Mouse (Mus musculus): ENCODE measurements at regions not wholly inside any gene's neighbourhood (a gene's known extent, or its start where the extent isn't known, plus 50 kb on each side); places are given as distances from the start of the nearest gene placed in this dataset.

- no peak for DNase-seq
Observed at GRCm38 (mm10) chr11:8148485-8148825, 515.9 kb downstream of the Tns3 start.

DNA sequence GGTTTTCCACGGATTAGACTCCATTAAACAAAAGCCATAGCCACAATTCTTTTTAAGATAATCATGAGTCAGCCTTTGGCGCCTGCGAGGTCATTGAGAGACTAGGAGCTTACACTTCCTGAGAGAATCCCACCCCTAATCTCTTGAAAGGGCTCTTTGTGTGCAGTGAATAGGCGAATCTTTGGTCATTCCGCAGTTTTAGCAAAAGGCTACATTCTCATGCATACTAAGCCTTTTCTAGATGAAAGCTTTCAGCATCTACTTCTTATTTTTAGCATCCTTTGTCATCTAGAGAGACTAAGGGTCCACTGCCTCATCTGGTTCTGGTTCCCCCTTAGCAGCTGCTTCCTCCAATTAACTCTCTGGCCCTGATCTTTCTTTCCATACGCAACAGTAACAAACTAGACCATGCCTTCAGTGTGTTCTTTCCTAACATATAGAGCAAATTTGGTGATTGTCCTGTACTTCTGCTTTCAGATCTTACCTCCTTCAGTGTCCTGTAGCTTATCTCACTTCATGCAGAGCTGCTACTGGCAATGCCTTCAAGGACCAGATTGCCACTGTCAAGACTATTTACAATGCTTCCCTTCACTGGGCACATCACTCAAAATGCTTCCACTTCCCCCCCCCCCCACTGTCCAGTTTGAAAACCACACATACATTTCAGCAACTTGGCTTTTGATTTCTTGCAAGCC, 516.4 kb downstream of the Tns3 start:
- DNase-seq, result no peak

DNA sequence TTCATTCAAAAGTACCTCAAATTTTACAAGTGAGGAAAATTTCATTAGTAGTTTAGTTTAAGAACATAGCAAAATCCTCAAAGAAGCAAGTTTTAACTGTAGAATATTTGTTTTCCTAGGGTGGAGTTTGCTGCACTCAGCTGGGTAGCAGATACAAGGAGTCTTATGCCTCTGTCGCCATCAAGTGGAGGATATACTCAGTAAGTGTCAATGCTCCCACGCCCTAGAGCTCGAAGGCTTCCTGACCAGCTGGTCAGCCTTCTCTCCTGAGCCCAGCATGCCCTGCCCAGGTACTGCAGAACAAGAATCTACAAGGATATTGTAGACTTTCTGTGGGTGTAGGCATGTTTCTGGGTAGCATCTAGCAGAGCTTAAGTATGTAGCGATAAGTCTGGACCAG, 527.0 kb downstream of the Tns3 start:
- DNase-seq, result no peak

GRCm38 (mm10) chr11:8136666-8137065, 527.7 kb downstream of the Tns3 start:
- DNase-seq, result no peak

DNA sequence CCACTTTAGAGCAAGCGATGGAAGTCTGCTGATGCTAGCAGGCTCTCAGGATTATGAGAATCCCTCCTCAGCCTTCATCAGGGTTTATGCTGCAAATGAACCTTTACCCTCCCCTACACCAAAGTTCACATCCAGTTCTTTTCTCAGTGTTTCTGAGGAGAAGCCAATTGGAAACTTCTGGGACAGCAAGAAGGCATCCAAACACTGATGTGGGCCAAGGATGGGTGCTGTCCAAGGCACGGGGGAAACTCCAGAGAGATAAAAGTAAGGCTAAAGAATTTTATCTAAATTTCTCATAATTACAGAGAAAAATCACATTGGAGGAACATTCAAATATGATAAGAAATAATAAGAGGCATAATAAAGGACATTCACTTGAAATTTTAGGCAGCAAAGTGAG, 555.0 kb downstream of the Tns3 start:
- no peak for DNase-seq

GRCm38 (mm10) chr11:8101091-8101490, 563.2 kb downstream of the Tns3 start:
- no peak for DNase-seq

GRCm38 (mm10) chr11:8084328-8084727, 580.0 kb downstream of the Tns3 start:
- DNase-seq, result no peak

- DNase-seq, result no peak
Observed at GRCm38 (mm10) chr11:8082811-8083210, 581.5 kb downstream of the Tns3 start.

DNA sequence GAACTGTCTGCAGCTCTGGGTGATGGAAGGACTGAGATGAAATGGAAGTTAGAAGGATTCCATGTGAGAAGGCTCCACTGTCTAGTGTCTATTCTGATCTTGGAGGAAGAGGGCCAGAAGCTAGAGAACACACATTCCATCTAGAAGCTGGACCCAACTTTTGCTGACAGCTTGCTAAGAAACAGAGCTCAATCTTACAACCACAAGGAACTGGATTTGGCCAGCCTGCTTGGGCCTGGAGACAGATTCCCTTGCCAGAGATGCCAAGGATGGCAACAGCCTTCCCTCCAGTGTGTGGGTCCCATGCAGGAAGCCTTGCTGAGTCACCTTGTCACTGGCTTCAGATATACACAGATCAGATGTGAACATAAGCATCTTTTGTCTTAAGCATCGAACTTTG, 591.0 kb downstream of the Tns3 start:
- DNase-seq, result no peak

GRCm38 (mm10) chr11:8068873-8069272, 595.5 kb downstream of the Tns3 start:
- no peak for DNase-seq

DNA sequence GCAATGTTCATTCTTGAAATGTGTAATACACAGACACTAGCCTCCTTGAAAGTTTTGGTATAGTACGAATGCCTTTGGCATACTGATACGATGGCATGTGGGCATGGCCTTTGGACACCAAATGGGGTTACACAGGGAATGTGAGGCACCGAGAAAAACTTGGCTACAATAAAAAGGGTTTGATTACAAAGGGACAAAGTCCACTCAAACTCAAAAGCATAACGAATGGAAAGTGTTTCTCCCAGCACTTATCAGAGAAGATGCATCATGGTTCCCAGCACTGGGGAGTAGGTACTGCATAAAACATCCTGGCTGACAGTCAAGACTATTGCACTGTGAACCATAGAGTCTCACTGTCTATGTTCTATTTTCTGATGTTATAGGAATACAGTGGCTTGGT, 597.0 kb downstream of the Tns3 start:
- no peak for DNase-seq

DNA sequence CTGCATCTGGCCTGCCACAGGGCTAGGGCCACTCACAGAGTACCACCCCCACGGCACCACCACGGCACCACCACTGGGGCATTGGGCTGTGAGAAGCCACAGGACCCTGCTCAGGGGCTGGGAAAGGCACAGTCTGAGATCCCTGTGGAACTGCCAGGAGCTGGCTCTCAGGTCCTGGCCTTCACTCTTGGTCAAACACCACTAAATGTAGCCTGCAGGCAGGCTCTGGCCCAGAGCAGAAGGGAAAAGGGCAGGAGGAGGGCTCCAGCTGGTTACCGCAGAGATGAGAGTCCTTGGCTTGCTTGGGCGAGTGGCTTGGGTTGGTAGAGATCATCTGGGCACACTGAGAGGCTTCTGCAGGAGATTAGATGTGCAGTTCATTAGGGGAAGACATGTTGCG, 598.5 kb downstream of the Tns3 start:
- no peak for DNase-seq

GRCm38 (mm10) chr11:8065086-8065485, 599.2 kb downstream of the Tns3 start:
- DNase-seq, result no peak

DNA sequence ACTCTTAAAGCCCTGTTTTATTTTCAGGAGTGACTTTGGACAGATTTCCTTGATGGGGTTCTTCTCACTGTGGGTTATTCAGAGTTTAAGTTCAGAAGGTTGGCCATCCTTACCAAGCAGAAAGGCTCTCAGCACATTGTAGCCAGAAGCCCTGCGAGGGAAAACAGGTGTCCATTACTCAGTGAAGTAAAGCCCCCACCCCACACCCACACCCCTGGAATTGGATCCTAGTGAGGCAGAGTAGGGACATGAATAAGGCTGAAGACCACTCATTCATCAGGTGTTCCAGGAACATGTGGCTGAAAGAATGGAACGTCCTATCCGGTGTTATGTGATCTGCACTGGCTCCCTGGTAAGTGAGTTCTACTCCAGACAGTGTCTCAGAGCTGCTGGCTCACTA, 602.3 kb downstream of the Tns3 start:
- no peak for DNase-seq

DNA sequence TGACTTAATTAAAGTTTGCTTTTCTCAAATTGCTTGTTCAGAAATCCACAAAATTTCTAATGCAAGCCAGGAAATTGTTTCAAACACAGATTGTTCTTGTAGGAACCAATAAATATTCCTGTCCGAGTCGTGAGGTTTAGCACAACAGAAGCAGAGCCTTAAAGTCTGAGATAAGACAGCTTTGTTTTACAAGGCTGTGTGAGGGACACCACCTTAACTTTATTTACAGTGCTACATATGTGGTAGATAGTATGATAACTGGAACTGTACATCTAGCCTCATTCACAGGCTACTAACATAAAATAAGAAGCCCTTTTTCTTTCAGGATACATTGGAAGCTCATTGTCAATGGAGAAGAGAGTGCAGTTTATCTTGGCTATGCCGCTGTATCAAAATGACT, 602.8 kb downstream of the Tns3 start:
- no peak for DNase-seq

DNA sequence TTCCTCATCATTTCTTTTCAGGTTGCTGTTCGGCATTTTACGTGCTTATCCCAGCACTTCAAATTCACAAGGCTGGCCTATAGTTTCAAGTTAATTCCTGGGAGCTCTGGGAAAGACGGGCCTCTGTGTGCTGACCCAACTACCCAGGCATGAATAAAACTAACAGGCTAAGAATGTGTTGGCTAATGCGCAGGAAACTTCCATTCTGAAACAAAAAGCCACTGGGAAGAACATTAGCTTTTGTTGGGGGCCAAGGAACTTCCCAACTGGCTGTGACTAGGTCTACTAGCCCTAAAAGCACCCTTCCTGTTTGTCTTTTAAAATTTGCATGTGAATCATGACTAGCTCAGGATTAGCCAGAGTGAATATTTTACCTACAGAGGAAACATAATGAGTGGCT, 612.8 kb downstream of the Tns3 start:
- DNase-seq, result no peak

DNA sequence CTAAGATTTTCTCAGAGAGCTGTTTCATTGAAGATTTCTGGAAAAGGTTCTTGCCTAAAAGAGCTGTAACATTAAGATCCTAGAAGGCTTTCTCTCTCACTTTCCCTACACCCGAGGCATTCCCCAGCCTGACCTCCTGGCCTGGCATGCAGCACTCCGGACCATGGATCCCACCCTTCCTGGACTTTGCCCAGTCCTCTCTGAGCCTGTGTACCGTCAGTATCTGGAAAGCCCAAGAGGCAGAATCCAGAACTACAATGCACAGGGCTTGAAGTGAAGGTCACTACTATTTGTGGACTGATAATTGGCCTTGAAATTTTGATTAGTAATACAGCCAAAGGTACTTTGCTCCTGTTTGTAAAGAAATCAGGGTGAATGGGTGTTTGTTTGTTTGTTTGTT, 619.2 kb downstream of the Tns3 start:
- no peak for DNase-seq

GRCm38 (mm10) chr11:8030119-8030518, 634.2 kb downstream of the Tns3 start:
- no peak for DNase-seq

GRCm38 (mm10) chr11:8007801-8008200, 656.5 kb downstream of the Tns3 start:
- DNase-seq, result no peak

- DNase-seq, result no peak
Observed at GRCm38 (mm10) chr11:7981031-7981430, 683.3 kb downstream of the Tns3 start.

DNA sequence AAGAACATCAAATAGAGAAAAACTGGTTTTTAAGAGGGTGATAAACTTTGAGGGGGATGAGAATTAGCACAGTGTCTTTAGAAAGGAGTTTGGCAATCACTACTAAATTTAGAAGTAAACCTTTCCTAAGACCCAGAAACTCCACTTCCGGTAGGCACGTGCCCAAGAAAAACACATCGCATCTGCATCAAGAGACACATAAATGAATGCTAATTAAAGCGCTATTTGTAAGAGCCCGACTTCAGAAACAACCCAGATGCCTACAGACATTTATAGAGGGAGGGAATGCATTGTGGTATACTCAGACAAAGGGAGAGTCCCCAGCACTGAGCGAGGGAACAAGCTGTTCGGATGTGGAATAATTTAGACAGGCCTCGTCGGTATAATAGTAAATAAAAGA, 688.5 kb downstream of the Tns3 start:
- no peak for DNase-seq

DNA sequence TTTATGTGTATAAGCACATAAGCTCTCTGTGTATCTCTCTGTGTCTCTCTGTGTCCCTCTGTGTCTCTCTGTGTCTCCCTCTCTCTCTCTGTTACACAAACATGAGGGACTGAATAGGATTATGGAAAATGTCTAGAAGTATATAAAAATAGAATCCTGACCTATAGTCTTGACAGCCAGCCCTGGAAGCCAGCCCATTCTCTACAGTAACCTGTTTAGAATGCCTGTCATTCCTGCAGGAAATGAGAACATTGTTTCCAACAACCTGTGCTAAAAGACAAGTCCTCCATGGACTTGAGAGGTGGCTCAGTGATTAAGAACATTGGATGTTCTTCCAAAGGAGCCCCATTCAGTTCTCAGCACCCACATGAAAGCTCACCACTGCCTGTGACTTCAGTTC, 714.4 kb downstream of the Tns3 start:
- DNase-seq, result no peak

- no peak for DNase-seq
Observed at GRCm38 (mm10) chr11:7949201-7949875, 715.0 kb downstream of the Tns3 start.

GRCm38 (mm10) chr11:7944956-7945515, 719.3 kb downstream of the Tns3 start:
- DNase-seq, result no peak

GRCm38 (mm10) chr11:7944373-7944772, 720.0 kb downstream of the Tns3 start:
- DNase-seq, result no peak
